Mouse (Mus musculus) hindbrain, embryonic 10.5 days (tissue): ENCODE measurements around the gene Gm10944. TPM values are rescaled to one million over a fixed set of nuclear protein-coding genes. Genes with fewer than 3 reads are reported as not detected.

Source experiments
- DNase-seq: peaks from one replicate; pipeline ENCODE4 v3.0.0-alpha.2; 2017; ENCODE audit warnings: low spot score
- H3K27ac ChIP-seq: fragments of 300-500 bp; sonication (generic); 2 replicates; pipeline ENCODE4 v1.5.1; 2016; ENCODE audit warnings: mild to moderate bottlenecking, moderate library complexity
- H3K27me3 ChIP-seq: fragments of 300-500 bp; sonication (generic); 2 replicates; pipeline ENCODE4 v1.6.1; 2016; ENCODE audit warnings: mild to moderate bottlenecking; ENCODE audit not compliant: poor library complexity, insufficient read depth, severe bottlenecking
- H3K36me3 ChIP-seq: fragments of 300-500 bp; sonication (generic); 2 replicates; pipeline ENCODE4 v1.6.1; 2016; ENCODE audit warnings: mild to moderate bottlenecking, moderate library complexity
- H3K4me1 ChIP-seq: fragments of 300-500 bp; sonication (generic); replicated peaks from 2 replicates; pipeline ENCODE4 v1.6.1; 2016; ENCODE audit warnings: mild to moderate bottlenecking
- H3K4me3 ChIP-seq: fragments of 300-500 bp; sonication (generic); 2 replicates; pipeline ENCODE4 v1.5.1; 2016; ENCODE audit warnings: mild to moderate bottlenecking, moderate library complexity
- H3K9me3 ChIP-seq: fragments of 300-500 bp; sonication (generic); 2 replicates; pipeline ENCODE4 v1.6.1; 2016; ENCODE audit warnings: mild to moderate bottlenecking, moderate library complexity
- WGBS: fragments of 180-500 bp; shearing (Covaris S2); methylation state at CpG from one replicate; pipeline ENCODE4 v1.1.7; 2016; 5-methylcytosine and 5-hydroxymethylcytosine counted together
- polyA plus RNA-seq: library from polyadenylated mRNA; unstranded; fragments of >200 nt; fragmentation: Nextera tagmentation; extraction: Ambion mirVana; gene quantifications from 2 replicates; pipeline ENCODE4 v1.2.1, GENCODE M21; 2016

The Gm10944 gene
- not detected in 2 replicates for polyA plus RNA-seq

DNA sequence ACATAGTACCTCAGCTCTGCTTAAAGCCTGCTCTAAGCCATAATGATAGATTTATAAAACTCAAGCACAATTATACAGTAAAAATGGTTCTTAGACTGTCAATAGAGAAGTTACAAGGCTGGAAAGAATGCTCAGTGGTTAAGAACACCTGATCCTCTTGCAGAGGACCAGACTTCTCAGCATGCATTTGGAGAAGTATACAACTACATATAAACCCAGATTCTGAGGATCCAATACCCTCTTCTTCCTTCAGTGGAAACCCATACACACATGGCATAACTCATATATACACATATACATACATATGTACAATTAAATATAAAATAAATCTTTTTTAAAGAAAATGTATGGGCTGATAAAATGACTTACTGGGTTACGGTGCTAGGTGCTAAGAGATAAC, at the start of gene Gm10944:
Gene Gm10944, plus strand, starts transcription at position 301 of the 400 bp plus-strand sequence.
- no peak within 1 kb of the TSS for H3K27ac ChIP-seq
- WGBS, result 96% methylated on average over 1 of the region's 1 CpGs
- no peaks in the 10 kb centered on the region for H3K27me3 ChIP-seq
- no peaks in the 10 kb centered on the region for H3K36me3 ChIP-seq
- H3K4me1 ChIP-seq, result no peaks in the 10 kb centered on the region
- no peak for DNase-seq
- no peaks in the 10 kb centered on the region for H3K9me3 ChIP-seq
- no peak within 1 kb of the TSS for H3K4me3 ChIP-seq

DNA sequence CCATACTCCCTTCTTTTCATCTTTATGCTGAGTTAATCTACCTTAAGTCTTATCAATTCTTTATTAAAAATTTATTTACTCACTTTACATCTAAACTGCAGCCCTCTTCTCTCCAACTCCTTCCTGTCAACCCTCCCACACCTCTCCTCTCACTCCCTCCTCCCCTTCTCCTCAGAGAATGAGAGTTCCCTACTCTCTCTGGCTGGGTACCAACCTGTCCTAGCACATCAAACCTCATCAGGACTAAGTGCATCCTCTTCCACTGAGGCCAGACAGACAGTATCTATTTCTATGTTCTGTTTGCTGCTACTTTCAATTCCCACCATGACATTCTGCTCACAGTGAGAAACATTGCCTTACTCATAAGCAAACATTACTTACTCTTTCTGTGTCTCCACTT, 25.2 kb upstream of the Gm10944 start:
- Histone ChIP-seq H3K36me3 (no peaks in the 10 kb centered on the region), H3K9me3 (no peaks in the 10 kb centered on the region), H3K27me3 (no peaks in the 10 kb centered on the region), H3K4me1 (no peaks in the 10 kb centered on the region), H3K27ac (no peak overlapping the region), H3K4me3 (no peak overlapping the region)
- DNase-seq, result no peak

DNA sequence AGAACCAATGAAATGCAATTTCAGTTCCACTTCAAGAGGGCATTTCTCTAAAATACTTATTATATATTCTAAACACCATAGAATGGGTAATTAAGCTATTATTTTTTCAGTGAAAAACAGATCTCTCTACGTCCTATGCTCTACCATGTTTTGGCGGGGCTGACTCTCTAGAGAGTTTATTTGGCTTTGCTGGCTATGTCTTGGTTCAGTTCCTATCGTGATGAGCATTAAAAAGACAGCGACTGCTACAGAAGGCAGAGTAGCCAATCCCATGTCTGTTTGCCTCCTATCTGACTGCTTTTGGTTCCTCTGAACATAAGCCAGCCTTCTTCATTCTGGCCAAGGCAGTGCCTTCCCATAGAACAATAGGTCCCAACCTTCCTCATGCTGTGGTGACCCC, 24.5 kb upstream of the Gm10944 start:
- no peaks in the 10 kb centered on the region for H3K4me1 ChIP-seq
- H3K27me3 ChIP-seq, result no peaks in the 10 kb centered on the region
- no peaks in the 10 kb centered on the region for H3K9me3 ChIP-seq
- H3K27ac ChIP-seq, result no peak overlapping the region
- WGBS, result 83% methylated on average over 4 of the region's 4 CpGs
- H3K36me3 ChIP-seq, result no peaks in the 10 kb centered on the region
- H3K4me3 ChIP-seq, result no peak overlapping the region
- no peak for DNase-seq

DNA sequence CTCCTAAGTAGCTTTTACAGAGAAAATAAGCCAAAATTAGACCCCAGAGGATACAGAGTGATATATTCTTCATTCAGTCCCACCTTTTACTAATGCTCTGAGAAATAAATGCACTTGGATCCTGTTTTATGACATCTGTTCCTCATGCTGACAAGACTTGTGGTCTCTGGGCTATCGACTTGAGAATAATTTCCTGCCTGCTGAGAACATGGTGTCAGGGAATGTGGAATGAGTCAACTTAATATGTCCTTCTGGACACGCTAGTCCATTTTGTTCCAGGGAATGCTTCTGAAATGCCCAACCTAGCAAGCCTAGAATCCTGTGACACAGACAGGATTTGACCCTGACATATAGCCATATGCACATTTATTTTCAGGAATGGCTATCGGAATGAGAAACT, 22.0 kb upstream of the Gm10944 start:
- DNase-seq, result no peak
- Histone ChIP-seq H3K36me3 (no peaks in the 10 kb centered on the region), H3K4me1 (no peaks in the 10 kb centered on the region), H3K27ac (no peak overlapping the region), H3K4me3 (no peak overlapping the region), H3K27me3 (no peaks in the 10 kb centered on the region), H3K9me3 (no peaks in the 10 kb centered on the region)
- 86% methylated on average over 3 of the region's 3 CpGs for WGBS

DNA sequence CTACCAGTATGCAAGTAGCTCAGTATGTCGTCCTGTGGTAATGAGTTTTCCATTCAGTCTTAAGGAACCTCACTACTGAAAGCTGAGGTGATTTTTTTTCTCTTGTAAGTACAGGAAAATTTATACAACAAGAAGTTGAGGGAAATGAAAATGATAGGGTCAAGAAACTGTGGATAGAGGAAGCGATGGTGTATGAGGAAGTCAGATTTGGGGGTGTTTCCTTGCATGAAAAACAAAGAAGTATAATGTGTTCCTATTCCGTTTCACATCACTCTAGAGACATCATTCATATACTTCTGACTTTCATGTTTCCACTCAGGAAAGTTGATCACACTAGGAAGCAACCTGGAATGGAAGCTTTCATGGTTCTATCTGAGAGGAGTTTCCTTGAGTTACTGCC, 21.2 kb upstream of the Gm10944 start:
- DNase-seq, result no peak
- H3K4me3 ChIP-seq, result no peak overlapping the region
- H3K27ac ChIP-seq, result no peak overlapping the region
- H3K4me1 ChIP-seq, result no peaks in the 10 kb centered on the region
- WGBS, result 79% methylated on average over 3 of the region's 3 CpGs
- no peaks in the 10 kb centered on the region for H3K9me3 ChIP-seq
- no peaks in the 10 kb centered on the region for H3K27me3 ChIP-seq
- no peaks in the 10 kb centered on the region for H3K36me3 ChIP-seq

DNA sequence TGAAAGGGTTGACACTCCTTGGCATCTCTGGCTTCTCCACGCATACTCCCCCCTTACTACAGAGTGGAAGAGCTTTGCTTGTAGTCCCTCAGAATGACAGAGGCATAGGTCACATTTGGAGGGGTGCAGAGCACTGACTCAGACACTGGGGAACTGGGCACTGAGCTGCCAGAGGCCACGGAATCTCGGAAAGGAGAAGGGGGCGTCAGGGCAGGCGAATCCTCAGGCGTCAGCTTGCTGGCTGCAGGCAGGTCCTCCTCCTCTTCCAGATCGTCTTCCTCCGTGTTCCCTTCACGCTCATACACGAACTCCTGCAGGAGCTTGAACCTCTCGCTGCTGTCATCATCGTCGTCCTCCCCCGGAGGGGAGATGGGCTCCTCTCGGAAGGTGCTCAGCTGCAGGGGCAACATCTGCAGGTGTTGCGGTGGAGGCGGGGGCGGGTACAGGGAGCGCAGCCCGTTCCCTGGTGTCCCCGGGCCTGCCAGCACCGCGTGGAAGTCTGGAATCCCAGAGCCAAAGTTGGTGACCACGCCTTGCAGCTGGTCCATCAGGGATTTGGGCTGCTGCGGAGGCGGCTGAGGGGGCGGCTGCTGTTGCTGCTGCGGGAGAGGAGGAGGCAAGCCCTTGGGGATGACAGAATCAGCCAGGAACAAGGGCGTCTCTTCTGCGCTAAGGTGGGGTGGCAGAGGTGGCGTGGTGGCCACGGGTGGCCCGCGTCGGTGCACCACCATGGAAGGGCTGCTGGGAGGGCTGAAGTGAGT, 7.9 kb downstream of the Gm10944 start:
- Histone ChIP-seq H3K4me3 (peak overlapping the region; percentile 60), H3K9me3 (no peaks in the 10 kb centered on the region), H3K36me3 (no peaks in the 10 kb centered on the region), H3K4me1 (peaks cover 13% of the 10 kb centered on the region), H3K27me3 (peaks cover 8% of the 10 kb centered on the region; the same call in 1 of the 2 replicates), H3K27ac (peak overlapping the region; percentile 6; the same call in 1 of the 2 replicates)
- WGBS, result 2% methylated on average over 35 of the region's 35 CpGs
- peak; percentile 31 for DNase-seq

DNA sequence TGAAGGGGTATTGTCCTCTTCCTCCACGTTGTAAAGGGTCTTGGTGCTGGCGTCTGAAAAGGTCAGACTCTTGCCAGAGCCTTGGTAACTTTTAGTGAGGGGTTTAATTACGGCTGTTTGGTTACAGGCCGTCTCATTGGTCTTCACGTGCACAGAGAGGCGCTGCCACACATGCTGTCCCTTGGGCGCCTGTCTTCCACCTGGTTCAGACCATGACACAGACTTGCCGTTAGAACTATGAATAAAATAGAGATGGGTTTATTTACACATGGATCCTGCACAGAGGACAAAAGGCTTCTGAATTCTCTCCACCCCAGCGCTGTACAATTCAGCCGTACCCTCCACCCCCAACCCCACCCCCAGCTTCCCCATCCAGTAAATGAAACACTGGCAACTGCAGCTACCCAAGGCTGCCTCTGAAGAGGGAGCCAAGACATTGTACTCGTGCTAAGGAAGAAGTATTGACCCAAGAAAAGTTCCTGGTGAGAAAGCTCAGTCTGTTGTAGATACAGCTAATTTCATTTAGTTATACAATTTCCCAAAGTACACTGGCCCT, 8.6 kb downstream of the Gm10944 start:
- no peaks in the 10 kb centered on the region for H3K9me3 ChIP-seq
- WGBS, result 15% methylated on average over 11 of the region's 11 CpGs
- H3K36me3 ChIP-seq, result no peaks in the 10 kb centered on the region
- H3K4me3 ChIP-seq, result peak overlapping the region; percentile 60
- peak; percentile 6 for DNase-seq
- H3K27ac ChIP-seq, result peak overlapping the region; percentile 6; the same call in 1 of the 2 replicates
- H3K4me1 ChIP-seq, result peaks cover 13% of the 10 kb centered on the region
- H3K27me3 ChIP-seq, result peaks cover 8% of the 10 kb centered on the region; the same call in 1 of the 2 replicates

DNA sequence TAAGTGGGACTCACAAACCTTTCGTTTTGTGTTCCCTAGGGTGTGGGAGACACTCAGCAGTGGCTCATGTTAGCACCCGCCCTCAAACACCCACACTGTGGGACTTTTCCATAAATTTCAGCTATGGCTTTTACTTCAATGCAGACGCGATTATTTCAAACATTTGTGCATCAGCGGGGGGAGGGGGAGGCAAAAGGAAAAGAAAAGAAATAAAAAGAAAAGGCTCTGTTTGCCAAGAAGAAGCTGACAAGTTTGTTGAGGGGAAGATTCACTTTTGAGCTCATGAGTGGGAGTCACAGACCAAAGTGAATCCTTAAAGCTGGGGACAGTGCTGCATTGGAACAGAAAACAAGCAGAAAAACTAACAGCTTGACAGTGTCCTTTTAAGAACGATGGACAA, 16.3 kb downstream of the Gm10944 start:
- DNase-seq, result no peak
- Histone ChIP-seq H3K9me3 (no peaks in the 10 kb centered on the region), H3K27ac (no peak overlapping the region), H3K36me3 (no peaks in the 10 kb centered on the region), H3K27me3 (no peaks in the 10 kb centered on the region), H3K4me1 (no peaks in the 10 kb centered on the region), H3K4me3 (no peak overlapping the region)
- WGBS, result 80% methylated on average over 6 of the region's 6 CpGs

DNA sequence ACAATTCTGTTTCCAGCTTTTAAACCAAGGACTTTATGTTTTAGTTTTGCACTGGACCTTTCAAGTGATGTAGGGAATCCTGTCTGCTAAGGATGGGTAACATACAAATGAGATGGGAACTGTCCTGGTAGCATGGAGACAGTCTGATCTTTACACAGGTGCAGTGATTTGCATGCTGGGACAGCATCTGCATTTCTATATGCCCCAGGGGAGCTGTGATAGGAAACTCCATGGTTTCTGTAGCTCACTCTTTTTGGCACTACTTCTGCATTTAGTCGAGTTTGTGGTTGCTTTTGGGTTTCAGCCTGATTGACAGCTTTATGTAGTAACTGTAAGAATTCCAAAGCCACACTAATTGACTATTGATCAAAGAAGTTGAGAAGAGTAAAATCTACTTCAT, 19.8 kb downstream of the Gm10944 start:
- Histone ChIP-seq H3K9me3 (no peaks in the 10 kb centered on the region), H3K4me1 (no peaks in the 10 kb centered on the region), H3K36me3 (no peaks in the 10 kb centered on the region), H3K27me3 (no peaks in the 10 kb centered on the region), H3K27ac (no peak overlapping the region), H3K4me3 (no peak overlapping the region)
- 75% methylated on average over 1 of the region's 1 CpGs for WGBS
- no peak for DNase-seq

DNA sequence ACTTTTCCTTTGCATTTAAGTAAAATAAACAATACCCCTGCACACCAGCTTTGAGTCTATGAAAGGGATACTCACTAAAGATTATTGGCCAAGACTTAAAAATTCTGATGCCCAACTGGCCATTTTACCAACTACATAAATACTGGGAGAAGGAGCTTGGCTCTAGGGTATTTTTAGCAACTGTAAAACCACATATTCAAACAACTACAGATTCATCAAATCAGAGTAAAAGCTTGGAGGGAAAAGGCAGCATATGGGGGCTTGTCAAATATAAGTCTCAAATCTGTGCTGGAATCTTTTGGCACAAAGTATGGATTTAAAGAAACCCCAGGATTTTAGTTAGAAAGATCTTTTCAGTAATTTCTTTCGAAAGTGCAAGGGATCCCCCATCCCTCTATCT, 20.2 kb downstream of the Gm10944 start:
- Histone ChIP-seq H3K9me3 (no peaks in the 10 kb centered on the region), H3K27ac (no peak overlapping the region), H3K4me3 (no peak overlapping the region), H3K36me3 (no peaks in the 10 kb centered on the region), H3K4me1 (no peaks in the 10 kb centered on the region), H3K27me3 (no peaks in the 10 kb centered on the region)
- whole genome bisulfite sequencing, result 88% methylated on average over 1 of the region's 1 CpGs
- DNase-seq, result no peak

DNA sequence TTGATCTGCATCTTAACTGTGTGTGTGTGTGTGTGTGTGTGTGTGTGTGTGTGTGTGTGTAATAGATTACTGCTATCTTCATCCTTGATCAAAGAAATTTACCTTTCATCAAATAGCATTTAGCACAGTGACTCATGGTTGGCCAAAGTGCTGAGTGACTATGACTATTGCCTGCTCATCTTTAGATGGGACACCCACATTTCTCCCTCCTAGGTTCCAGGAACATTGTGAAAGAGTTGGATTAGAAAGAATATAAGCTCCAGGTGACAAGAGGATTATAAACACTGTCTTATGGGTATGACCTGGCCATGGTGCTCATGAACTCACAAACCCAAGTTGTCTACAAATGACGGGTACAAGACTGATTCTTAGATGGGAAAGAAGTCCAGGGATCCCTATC, 26.9 kb downstream of the Gm10944 start:
- no peak for DNase-seq
- 76% methylated on average over 1 of the region's 1 CpGs for WGBS
- Histone ChIP-seq H3K4me3 (no peak overlapping the region), H3K36me3 (no peaks in the 10 kb centered on the region), H3K27ac (no peak overlapping the region), H3K9me3 (no peaks in the 10 kb centered on the region), H3K4me1 (no peaks in the 10 kb centered on the region), H3K27me3 (no peaks in the 10 kb centered on the region)

DNA sequence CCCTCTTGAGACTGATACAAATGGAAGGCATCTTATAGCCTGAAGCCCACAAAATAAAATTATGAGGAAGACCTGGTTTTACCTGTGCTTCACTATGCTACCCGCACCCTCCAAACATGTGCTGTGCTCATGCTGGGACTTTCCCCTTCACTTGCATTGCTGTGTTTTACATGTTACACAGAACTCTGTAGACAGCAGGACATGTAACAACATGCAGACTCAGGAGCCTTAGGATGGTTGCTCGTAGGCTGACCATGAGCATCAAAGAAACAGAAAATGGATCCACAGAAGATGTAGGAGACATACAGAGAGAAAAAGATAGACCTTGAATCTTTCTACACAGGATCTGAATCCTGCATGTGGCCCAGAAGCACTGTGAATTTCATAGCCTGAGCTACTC, 29.2 kb downstream of the Gm10944 start:
- Histone ChIP-seq H3K27ac (no peak overlapping the region), H3K4me3 (no peak overlapping the region), H3K36me3 (no peaks in the 10 kb centered on the region), H3K4me1 (no peaks in the 10 kb centered on the region), H3K9me3 (no peaks in the 10 kb centered on the region), H3K27me3 (no peaks in the 10 kb centered on the region)
- WGBS, result 96% methylated on average over 2 of the region's 2 CpGs
- DNase-seq, result no peak

DNA sequence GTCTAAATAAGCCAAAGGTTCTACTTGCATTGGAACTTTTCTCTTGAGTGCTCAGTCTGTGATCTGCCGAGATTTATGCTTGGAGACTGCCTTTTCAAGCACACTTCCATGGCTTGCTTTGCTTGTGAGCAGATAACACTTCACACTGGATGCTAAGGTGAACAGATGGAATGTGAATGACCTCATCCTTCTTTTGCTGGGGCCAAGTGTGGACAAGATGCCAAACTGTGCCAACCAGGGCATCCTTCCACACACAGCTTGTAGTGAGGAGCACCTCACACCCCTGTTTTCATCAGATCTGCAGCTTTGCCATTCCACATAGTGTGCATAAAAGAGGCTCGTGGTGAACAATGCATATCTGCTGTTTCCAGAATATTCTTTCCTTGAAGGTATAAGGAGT, 29.7 kb downstream of the Gm10944 start:
- H3K27me3 ChIP-seq, result no peaks in the 10 kb centered on the region
- no peak overlapping the region for H3K4me3 ChIP-seq
- no peaks in the 10 kb centered on the region for H3K4me1 ChIP-seq
- no peaks in the 10 kb centered on the region for H3K36me3 ChIP-seq
- no peak for DNase-seq
- 83% methylated on average over 2 of the region's 2 CpGs for WGBS
- no peak overlapping the region for H3K27ac ChIP-seq
- no peaks in the 10 kb centered on the region for H3K9me3 ChIP-seq
